Mouse (Mus musculus) heart, embryonic 16.5 days (tissue): ENCODE data around the gene Tusc2. TPM values are rescaled to one million over a fixed set of nuclear protein-coding genes. Genes with fewer than 3 reads are reported as not detected.

ENCODE experiments used
- ATAC-seq: fragments of 200-750 bp; cut with Nextera tagmentation; replicated peaks from 2 replicates; pipeline ENCODE4 v1.8.0; 2017; ENCODE audit warnings: moderate number of reproducible peaks; ENCODE audit not compliant: insufficient read depth, low FRiP score; ENCODE audit errors: extremely low read depth
- H3K27ac ChIP-seq: fragments of 300-500 bp; sonication (generic); 2 replicates; pipeline ENCODE4 v1.5.1; 2014; ENCODE audit warnings: mild to moderate bottlenecking, low read length, control low read depth, moderate library complexity
- H3K27me3 ChIP-seq: fragments of 300-500 bp; sonication (generic); 2 replicates; pipeline ENCODE4 v1.6.1; 2014; ENCODE audit warnings: low read length, mixed read lengths; ENCODE audit not compliant: control insufficient read depth, insufficient read depth
- H3K36me3 ChIP-seq: fragments of 300-500 bp; sonication (generic); 2 replicates; pipeline ENCODE4 v1.6.1; 2014; ENCODE audit not compliant: control insufficient read depth, insufficient read depth
- H3K4me1 ChIP-seq: fragments of 300-500 bp; sonication (generic); 2 replicates; pipeline ENCODE4 v1.6.1; 2014; ENCODE audit warnings: low read length, mixed read lengths; ENCODE audit not compliant: control insufficient read depth, insufficient read depth
- H3K4me2 ChIP-seq: fragments of 300-500 bp; sonication (generic); 2 replicates; pipeline ENCODE4 v1.6.1; 2014; ENCODE audit warnings: low read depth, mild to moderate bottlenecking, control low read depth, low read length
- H3K4me3 ChIP-seq: fragments of 300-500 bp; sonication (generic); 2 replicates; pipeline ENCODE4 v1.5.1; 2014; ENCODE audit warnings: mild to moderate bottlenecking, control low read depth, low read length
- H3K9ac ChIP-seq: fragments of 300-500 bp; sonication (generic); 2 replicates; pipeline ENCODE4 v1.6.1; 2014; ENCODE audit warnings: low read length, control low read depth
- H3K9me3 ChIP-seq: fragments of 300-500 bp; sonication (generic); replicated peaks from 2 replicates; pipeline ENCODE4 v1.6.1; 2016; ENCODE audit warnings: low read length; ENCODE audit not compliant: control insufficient read depth
- WGBS: fragments of 180-500 bp; shearing (Covaris S2); extraction: QIAGEN DNeasy Blood & Tissue Kit; methylation state at CpG from one replicate; pipeline ENCODE4 v1.1.7; 2014; 5-methylcytosine and 5-hydroxymethylcytosine counted together
- polyA plus RNA-seq: library from polyadenylated mRNA; unstranded; fragments of >200 nt; fragmentation: Nextera tagmentation; extraction: Ambion mirVana; gene quantifications from 2 replicates; pipeline ENCODE4 v1.2.1, GENCODE M21; 2015

Tusc2 gene
- polyA plus RNA-seq, 1 experiment from 2014 or later = 44.3 TPM

DNA sequence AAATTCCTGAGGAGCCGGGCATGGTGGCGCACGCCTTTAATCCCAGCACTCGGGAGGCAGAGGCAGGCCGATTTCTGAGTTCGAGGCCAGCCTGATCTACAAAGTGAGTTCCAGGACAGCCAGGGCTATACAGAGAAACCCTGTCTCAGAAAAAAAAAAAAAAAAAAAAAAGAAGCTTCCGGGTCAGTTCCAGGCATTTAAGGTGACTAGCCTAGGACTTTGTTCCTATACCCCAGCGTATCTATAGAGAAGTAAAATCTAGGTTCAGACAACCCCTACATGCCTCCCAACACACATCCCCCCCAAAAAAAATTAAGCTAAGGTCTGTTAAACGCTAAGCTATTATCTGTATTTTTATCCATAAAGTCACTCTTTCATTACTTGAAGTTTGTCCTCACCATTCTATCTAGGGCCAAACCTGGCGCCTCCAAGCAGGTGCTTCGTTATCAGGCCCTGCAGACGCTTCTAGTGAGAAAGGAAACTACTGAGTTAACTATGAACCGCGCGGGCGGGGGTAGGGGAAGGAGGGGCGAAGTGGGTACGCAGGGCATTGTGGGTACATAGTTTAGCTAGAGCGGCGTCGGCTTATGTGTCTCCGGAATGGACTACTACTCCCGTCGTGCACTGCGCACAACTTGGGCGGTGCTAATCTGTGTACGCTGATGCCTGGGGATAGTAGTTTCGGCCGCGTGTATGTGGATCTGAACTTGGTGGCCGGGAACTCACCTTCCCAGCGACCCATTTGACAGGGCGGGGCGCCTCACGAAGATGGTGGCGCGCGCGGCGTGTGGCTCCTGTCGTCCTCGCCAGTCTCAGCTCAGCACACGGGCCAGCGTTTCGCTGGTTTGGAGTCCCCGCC, 24.1 kb downstream of the Tusc2 start, which contains the start of gene Ifrd2:
Gene Ifrd2, plus strand, starts transcription at position 669 of the 859 bp plus-strand sequence.
- Histone ChIP-seq H3K9ac (peak within 1 kb of the TSS; percentile 75), H3K27me3 (no peaks in the 10 kb centered on the region), H3K36me3 (peaks cover 18% of the 10 kb centered on the region), H3K4me2 (peak within 1 kb of the TSS; percentile 69), H3K4me1 (peaks cover 36% of the 10 kb centered on the region), H3K9me3 (no peaks in the 10 kb centered on the region), H3K4me3 (peak within 1 kb of the TSS; percentile 69), H3K27ac (peak within 1 kb of the TSS; percentile 62)
- peak; percentile 96 for ATAC-seq
- 10% methylated on average over 46 of the region's 46 CpGs for WGBS

DNA sequence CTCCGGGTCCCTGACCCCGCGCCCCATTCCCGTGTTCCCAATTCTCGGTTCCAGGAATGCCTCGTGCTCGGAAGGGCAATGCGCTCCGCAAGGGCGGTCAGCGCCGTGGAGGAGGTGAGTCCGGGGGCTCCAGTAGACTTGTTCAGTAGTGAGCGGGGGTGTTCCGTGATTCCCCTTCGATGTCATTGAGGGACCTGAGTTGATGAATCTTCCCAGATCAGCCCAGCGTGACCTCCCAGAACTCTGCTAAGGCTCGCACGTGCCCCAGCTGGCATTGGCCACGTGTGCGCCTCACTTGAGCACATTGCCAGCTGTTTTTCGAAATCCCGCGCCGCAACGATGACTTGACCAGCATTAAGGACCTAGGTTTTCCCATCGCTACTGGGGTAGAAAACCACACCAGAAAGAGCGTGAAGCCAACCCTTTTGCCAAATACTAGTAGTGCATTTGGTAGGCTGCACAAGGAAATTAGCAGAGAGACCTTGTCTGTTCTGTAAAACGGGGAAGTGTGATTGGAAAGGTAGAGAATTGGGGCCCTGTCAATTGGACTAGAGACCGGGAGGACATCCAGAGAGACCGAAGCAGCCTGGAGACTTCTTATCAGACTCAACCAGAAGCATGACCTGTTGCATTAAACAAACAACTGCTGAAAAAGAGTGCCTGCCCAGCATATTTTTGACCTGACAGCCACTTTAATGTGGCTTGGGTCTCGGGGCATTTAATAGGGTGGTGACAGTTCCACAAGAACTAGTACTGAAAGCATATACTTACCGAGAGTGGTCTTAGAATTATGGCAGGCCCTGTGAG, 25.0 kb downstream of the Tusc2 start:
- H3K27me3 ChIP-seq = no peaks in the 10 kb centered on the region
- WGBS = under 1% methylated on average over 33 of the region's 33 CpGs
- H3K9ac ChIP-seq = peak overlapping the region; percentile 75
- H3K9me3 ChIP-seq = no peaks in the 10 kb centered on the region
- peak overlapping the region; percentile 62 for H3K27ac ChIP-seq
- H3K36me3 ChIP-seq = peaks cover 20% of the 10 kb centered on the region
- H3K4me2 ChIP-seq = peak overlapping the region; percentile 69
- peak overlapping the region; percentile 69 for H3K4me3 ChIP-seq
- no peak; the same call in 1 of the 2 replicates for ATAC-seq
- peaks cover 44% of the 10 kb centered on the region for H3K4me1 ChIP-seq

DNA sequence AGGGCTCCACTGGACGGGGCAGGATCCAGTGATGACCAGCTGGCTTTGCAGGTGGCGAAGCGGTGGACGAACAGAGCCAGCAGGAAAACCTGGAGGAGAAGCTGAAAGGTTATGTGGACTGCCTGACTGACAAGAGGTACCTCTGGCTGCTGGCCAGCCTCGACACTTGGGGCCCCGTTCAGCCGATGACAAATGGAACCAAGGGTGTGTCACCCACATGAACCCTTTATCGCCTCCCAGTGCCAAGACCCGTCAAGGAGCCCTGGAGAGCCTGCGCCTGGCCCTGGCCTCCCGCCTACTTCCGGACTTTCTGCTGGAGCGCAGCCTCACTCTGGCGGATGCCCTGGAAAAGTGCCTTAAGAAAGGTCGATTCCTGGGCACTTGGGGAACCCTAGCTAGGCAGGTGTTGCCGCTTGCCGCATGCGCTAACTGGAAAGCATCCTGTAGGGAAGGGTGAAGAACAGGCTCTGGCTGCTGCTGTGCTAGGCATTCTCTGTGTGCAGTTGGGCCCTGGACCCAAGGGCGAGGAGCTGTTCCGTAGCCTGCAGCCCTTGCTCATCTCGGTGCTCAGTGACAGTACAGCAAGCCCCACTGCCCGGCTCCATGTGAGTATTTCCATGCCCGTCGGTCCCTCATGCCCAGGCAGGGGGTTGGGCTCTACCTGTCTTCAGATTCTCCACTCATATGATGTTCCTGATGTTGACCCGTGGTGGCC, 27.2 kb downstream of the Tusc2 start:
- 62% methylated on average over 25 of the region's 25 CpGs for WGBS
- H3K36me3 ChIP-seq = peaks cover 28% of the 10 kb centered on the region
- H3K4me3 ChIP-seq = peak overlapping the region; percentile 12; the same call in 1 of the 2 replicates
- no peaks in the 10 kb centered on the region for H3K9me3 ChIP-seq
- peaks cover 58% of the 10 kb centered on the region for H3K4me1 ChIP-seq
- no peaks in the 10 kb centered on the region for H3K27me3 ChIP-seq
- peak overlapping the region; percentile 73 for H3K27ac ChIP-seq
- peak overlapping the region; percentile 51 for H3K9ac ChIP-seq
- peak overlapping the region; percentile 44 for H3K4me2 ChIP-seq
- ATAC-seq = no peak

DNA sequence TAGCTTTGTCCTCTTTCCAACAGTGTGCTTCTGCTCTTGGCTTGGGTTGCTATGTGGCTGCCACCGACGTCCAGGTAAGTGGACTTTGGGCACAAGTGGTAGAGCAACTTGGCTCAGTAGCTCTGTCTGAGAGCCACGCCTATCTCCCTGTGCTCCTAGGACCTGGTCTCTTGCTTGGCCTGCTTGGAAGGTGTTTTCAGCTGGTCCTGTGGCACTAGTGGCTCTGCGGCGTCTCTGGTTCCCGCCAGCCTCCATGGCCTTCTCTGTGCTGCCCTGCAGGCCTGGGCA, 27.7 kb downstream of the Tusc2 start:
- Histone ChIP-seq H3K27me3 (no peaks in the 10 kb centered on the region), H3K27ac (no peak overlapping the region; the same call in 1 of the 2 replicates), H3K4me3 (no peak overlapping the region), H3K9me3 (no peaks in the 10 kb centered on the region), H3K36me3 (peaks cover 28% of the 10 kb centered on the region), H3K4me1 (peaks cover 58% of the 10 kb centered on the region), H3K9ac (no peak overlapping the region), H3K4me2 (peak overlapping the region; percentile 44; the same call in 1 of the 2 replicates)
- WGBS = 89% methylated on average over 6 of the region's 6 CpGs
- no peak for ATAC-seq

DNA sequence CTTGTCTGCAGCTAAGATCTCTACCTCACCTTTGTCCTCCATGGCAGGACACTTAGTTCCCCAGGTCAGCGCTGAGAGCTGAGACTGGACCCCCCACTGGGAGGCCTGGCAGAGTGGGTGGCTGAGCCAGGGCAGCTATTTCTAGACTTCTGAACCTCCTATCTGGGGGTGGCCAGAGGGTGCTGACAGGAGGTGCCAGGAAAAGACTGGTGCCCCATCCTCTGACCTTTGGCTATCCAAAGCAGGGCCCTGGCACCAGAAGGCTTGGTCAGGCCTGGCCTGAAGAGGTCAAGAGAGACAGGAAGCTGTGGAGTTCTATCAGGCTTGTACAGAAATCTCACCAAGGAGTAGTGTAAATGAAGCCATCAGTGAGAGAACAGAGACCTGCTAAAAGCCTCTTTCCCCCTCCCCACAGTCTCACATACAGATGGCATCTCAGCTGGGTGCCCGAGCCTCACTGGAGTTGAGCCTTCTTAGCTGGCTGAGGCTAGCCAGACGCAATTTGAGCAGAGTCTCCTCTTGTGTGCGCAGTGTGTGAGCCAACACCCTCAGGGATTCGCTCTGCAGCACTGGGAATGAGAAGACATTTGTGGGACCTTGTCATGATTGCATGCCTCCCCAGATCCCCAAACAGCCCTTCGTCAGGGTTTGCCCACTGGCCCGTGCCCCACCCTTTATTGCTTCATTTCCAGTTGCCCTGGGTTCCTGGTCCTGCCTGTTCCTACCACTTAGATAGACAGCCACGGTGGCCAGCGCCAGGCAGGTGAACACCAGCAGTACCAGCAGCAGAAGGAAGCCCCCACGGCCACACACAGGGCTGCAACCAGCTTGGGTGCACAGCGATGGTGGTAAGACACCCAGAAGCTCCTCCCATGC, 30.3 kb downstream of the Tusc2 start:
- Histone ChIP-seq H3K36me3 (peaks cover 28% of the 10 kb centered on the region), H3K4me2 (peak overlapping the region; percentile 9; the same call in 1 of the 2 replicates), H3K27ac (peak overlapping the region; percentile 87), H3K9ac (peak overlapping the region; percentile 50), H3K9me3 (no peaks in the 10 kb centered on the region), H3K4me1 (peaks cover 62% of the 10 kb centered on the region), H3K4me3 (no peak overlapping the region), H3K27me3 (no peaks in the 10 kb centered on the region)
- WGBS = 75% methylated on average over 11 of the region's 11 CpGs
- 0 out of 2 replicates have a peak, but pooled peaks have one; percentile 24 for ATAC-seq

DNA sequence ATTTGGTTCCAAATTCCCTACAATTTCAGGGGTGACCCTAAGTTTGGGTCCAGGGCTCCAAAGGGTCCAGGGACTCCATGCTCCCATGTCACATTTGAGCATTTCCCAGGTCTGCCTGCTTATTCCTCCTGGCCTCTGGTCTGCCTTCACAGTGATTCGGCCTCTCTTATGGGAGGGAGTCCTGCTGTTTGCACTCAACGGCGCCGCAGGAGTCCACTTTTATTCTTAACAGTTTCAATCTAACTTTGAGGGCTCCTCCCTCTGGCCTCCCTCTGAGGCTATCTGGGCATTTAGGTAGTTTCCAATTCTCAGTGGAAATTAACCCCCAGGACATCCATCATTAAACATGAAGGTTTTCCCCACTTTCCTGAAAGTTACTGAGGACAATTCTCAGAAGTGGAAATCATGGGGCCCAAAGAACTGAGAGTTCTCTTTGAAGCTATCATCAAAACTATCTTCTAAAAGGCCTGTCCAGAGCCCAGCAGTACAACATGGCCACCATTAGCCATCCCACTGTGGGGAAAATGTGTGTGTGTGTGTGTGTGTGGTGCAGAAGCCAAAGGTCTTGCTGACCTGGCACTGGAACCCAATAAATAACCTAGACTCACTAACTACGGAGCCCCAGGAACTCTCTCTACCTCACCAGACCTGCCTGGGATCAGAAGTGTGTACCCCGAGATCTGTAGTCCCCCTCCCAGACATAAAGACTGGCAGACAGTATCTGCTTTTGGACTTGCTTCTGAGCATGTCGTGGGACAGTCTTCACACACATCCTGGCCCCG, 31.4 kb downstream of the Tusc2 start:
- peak overlapping the region; percentile 16; the same call in 1 of the 2 replicates for H3K9ac ChIP-seq
- peak overlapping the region; percentile 37; the same call in 1 of the 2 replicates for H3K27ac ChIP-seq
- peaks cover 51% of the 10 kb centered on the region for H3K4me1 ChIP-seq
- H3K9me3 ChIP-seq = no peaks in the 10 kb centered on the region
- H3K4me2 ChIP-seq = no peak overlapping the region
- no peak for ATAC-seq
- peaks cover 28% of the 10 kb centered on the region for H3K36me3 ChIP-seq
- WGBS = 78% methylated on average over 8 of the region's 8 CpGs
- H3K4me3 ChIP-seq = no peak overlapping the region
- H3K27me3 ChIP-seq = no peaks in the 10 kb centered on the region

DNA sequence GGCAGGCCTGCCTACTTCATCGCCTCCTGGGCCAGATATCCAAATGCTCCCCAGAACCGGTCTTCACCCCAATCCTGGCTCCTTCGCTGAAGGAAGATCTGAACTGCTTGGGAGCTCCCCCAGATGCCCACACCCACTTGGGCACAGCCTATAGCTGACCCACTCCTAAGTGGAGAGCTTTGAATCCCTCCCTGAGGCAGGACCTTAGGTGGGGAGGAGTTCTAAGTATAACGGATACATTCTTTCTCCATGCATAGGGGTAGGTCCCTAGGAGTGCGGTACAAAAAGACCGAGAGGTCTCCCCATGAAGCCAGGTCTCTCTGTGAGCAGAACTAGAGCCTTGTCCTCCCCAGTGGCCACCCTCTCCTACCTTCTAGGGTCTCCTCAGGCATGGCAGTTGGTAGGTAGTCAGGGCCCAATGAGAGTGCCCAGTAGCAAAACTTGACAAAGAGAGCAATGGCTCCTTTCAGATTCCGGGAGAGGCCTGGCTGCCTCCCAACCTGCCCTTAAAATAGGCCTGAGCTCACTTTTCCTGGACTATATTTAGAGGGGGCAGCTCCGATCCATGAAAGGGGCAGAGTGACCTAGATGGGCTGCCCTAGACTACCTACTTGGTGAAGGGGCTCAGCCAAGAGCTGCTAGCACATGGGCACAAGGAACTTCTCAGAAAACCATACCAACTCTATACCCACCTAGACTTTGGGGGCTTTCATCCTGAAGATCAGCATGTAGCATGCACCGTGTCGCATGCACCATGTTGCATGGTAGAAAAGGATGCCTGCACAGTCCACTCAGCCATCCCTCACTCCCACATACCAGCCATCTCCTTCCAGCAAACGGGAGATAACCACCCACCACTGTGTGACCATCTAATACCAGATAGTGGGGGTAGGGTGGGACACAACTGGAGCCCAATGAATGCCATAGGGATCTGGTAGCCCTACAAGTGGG, 33.8 kb downstream of the Tusc2 start:
- peaks cover 31% of the 10 kb centered on the region for H3K4me1 ChIP-seq
- peak overlapping the region; percentile 96 for H3K27ac ChIP-seq
- H3K9me3 ChIP-seq = no peaks in the 10 kb centered on the region
- peak overlapping the region; percentile 79 for H3K9ac ChIP-seq
- no peaks in the 10 kb centered on the region for H3K27me3 ChIP-seq
- H3K4me2 ChIP-seq = peak overlapping the region; percentile 76
- 53% methylated on average over 11 of the region's 11 CpGs for WGBS
- peaks cover 17% of the 10 kb centered on the region for H3K36me3 ChIP-seq
- peak; percentile 84 for ATAC-seq
- peak overlapping the region; percentile 52 for H3K4me3 ChIP-seq
